Mouse (Mus musculus) midbrain, embryonic 13.5 days (tissue): ENCODE data around the gene Edc4. TPM values are rescaled to one million over a fixed set of nuclear protein-coding genes. Genes with fewer than 3 reads are reported as not detected.

Experiments used
- ATAC-seq: fragments of 200-750 bp; cut with Nextera tagmentation; 2 replicates; pipeline ENCODE4 v1.8.0; 2017; ENCODE audit warnings: mild to moderate bottlenecking, moderate TSS enrichment, moderate library complexity
- H3K27ac ChIP-seq: fragments of 300-500 bp; sonication (generic); 2 replicates; pipeline ENCODE4 v1.5.1; 2015; ENCODE audit warnings: inconsistent platforms, mild to moderate bottlenecking, moderate library complexity
- H3K27me3 ChIP-seq: fragments of 300-500 bp; sonication (generic); 2 replicates; pipeline ENCODE4 v1.6.1; 2015; ENCODE audit warnings: mild to moderate bottlenecking, inconsistent platforms
- H3K36me3 ChIP-seq: fragments of 300-500 bp; sonication (generic); 2 replicates; pipeline ENCODE4 v1.6.1; 2015; ENCODE audit warnings: mild to moderate bottlenecking, inconsistent platforms
- H3K4me1 ChIP-seq: fragments of 300-500 bp; sonication (generic); replicated peaks from 2 replicates; pipeline ENCODE4 v1.6.1; 2015; ENCODE audit warnings: inconsistent platforms
- H3K4me2 ChIP-seq: fragments of 300-500 bp; sonication (generic); replicated peaks from 2 replicates; pipeline ENCODE4 v1.6.1; 2015; ENCODE audit warnings: moderate library complexity, mild to moderate bottlenecking, inconsistent platforms
- H3K4me3 ChIP-seq: fragments of 300-500 bp; sonication (generic); replicated peaks from 2 replicates; pipeline ENCODE4 v1.5.1; 2015; ENCODE audit warnings: mild to moderate bottlenecking, inconsistent platforms
- H3K9ac ChIP-seq: fragments of 300-500 bp; sonication (generic); replicated peaks from 2 replicates; pipeline ENCODE4 v1.6.1; 2015; ENCODE audit warnings: mild to moderate bottlenecking, inconsistent platforms
- H3K9me3 ChIP-seq: fragments of 300-500 bp; sonication (generic); 2 replicates; pipeline ENCODE4 v1.6.1; 2016; ENCODE audit warnings: mild to moderate bottlenecking, inconsistent platforms
- WGBS: fragments of 180-500 bp; shearing (Covaris S2); methylation state at CpG from one replicate; pipeline ENCODE4 v1.1.7; 2015; 5-methylcytosine and 5-hydroxymethylcytosine counted together
- polyA plus RNA-seq: library from polyadenylated mRNA; unstranded; fragments of >200 nt; fragmentation: Nextera tagmentation; extraction: Ambion mirVana; gene quantifications from 2 replicates; pipeline ENCODE4 v1.2.1, GENCODE M21; 2015

Gene Edc4
- polyA plus RNA-seq, 1 experiment from 2014 or later = 56.6 TPM

DNA sequence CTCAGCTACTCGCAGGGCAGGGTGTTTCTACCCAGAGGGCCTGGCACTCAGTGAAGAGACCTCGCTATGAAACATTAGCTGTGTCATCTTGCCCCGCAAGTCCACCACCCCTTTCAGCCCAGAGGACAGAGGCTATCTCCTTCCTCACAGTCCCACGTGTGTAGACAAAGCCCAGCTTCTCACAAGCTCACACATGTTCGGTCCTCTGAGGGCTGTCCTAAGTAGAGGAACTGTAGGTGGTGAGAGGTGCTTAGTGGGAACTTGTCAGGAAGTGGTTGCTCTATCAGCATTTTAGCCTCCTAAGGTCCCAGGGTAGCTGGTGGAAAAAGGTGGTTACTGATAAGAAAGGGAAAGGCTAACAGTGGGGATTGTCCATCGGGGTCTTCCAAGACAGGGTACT lies 54.4 kb downstream of the Edc4 start:
- Histone ChIP-seq H3K27ac (no peak overlapping the region), H3K9ac (no peak overlapping the region), H3K4me1 (peaks cover 25% of the 10 kb centered on the region), H3K4me3 (no peak overlapping the region), H3K27me3 (no peaks in the 10 kb centered on the region), H3K4me2 (no peak overlapping the region), H3K9me3 (no peaks in the 10 kb centered on the region), H3K36me3 (peaks cover 20% of the 10 kb centered on the region)
- no peak for ATAC-seq
- 89% methylated on average over 6 of the region's 6 CpGs for WGBS

DNA sequence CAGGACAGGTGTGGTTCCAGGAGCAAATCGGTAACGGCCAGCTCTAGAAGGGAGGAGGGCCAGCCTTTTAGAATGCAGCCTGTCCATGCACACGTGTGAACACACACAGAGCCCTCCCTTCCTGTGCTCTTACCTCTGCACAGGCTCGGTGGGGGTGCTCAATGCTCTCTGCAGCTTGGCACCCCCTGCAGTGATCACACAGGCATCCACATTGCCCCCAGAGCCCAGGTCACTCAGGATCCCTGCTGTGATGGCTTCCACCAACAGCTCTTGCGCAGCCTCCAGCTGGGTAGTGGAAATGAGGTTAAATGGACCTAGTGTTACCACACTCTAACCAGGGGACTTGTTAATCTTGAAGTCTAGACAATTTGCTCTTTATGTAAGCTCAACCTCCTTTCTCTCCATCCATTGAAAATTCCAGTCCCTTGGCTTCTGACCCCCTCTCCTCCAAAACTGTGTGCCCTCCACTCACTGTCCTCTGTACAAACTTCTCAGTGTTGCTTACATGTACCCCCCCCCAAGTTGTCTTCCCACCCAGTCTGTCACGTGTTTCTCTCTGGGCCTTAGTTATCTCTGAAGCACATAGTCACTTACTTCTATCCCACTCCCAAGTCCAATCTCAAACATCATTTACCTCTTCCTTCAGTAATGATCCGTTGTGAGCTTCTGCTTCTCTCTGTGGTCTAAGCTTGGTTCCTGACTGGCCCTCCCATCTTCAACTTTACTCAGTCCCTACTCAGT lies 55.4 kb downstream of the Edc4 start:
- Histone ChIP-seq H3K4me3 (peak overlapping the region; percentile 65), H3K4me1 (peaks cover 20% of the 10 kb centered on the region), H3K4me2 (peak overlapping the region; percentile 90), H3K27ac (peak overlapping the region; percentile 91; the same call in 1 of the 2 replicates), H3K36me3 (peaks cover 20% of the 10 kb centered on the region), H3K27me3 (no peaks in the 10 kb centered on the region), H3K9ac (peak overlapping the region; percentile 82), H3K9me3 (no peaks in the 10 kb centered on the region)
- WGBS = 32% methylated on average over 7 of the region's 7 CpGs
- no peak for ATAC-seq

DNA sequence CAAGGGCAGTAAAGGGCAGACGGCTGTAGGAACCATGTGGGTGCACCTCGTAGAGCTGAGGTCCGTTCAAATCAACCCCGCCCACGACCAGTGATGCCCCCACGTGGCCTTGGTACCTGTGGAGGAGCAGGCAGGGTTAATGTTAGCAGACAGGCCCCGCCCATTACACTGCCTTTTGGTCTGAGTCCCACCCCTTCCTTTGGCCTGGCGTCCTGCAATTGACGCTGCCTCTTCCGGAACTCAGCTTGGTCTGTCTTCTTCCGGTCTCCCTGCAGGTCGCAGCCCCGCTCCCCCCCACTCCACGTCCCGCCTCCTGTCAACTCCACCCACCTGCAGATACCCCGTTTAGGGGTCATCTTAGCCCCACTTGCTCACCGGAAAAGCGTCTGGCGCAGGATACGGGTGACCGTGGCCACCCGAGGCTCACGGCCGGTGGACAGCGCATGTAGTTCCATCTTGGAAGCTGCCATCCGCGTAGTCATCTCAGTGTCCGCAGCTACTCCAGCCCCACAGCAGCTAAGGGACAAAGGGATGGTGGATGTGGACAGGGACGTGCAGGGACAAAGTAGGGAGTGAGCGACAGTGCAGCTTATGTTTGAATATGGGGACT lies 56.3 kb downstream of the Edc4 start:
- Histone ChIP-seq H3K4me3 (peak overlapping the region; percentile 65), H3K36me3 (peaks cover 10% of the 10 kb centered on the region), H3K4me2 (peak overlapping the region; percentile 90), H3K4me1 (peaks cover 20% of the 10 kb centered on the region), H3K9me3 (no peaks in the 10 kb centered on the region), H3K27me3 (no peaks in the 10 kb centered on the region), H3K27ac (peak overlapping the region; percentile 91), H3K9ac (peak overlapping the region; percentile 82)
- under 1% methylated on average over 29 of the region's 30 CpGs for WGBS
- ATAC-seq = peak; percentile 94

DNA sequence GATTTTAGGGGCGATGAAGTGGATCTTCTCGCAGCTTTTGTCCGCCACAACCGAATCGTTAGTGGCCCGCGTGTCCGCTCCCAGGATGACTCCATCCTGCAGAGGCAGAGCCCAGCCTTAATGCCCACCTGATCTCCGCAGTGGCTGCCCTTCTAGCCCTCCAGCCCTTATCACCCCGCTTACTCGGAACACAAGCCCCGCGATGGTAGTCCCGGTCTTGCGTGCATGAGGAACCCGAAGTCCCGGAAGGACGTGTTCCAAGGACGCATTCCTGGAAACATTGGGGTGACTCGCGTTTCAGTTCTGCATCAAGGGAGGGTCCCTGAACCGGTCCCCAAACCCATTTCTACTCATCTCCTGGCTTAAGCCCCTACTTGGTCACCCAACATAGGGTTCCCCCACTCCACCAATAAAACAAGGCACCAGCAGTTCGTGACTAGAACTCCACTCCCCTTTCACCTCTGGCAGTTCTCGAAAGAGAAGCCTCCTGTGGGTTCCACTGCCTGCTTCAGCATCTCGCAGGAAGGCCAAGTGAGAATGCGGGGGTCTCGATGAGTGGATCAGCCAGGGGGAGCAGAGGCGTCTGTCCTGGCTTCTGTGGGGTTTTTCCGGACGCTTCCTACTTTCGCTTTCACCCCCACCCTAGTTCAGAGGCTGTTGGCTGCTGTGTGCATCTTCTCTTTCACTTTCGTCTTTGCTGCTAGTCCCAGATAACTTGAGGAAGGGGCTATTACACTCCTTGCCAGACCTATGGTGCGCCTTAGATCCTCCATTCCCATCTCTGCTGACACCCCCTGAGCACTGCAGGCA lies 57.0 kb downstream of the Edc4 start:
- H3K4me2 ChIP-seq = peak overlapping the region; percentile 90
- H3K4me1 ChIP-seq = peaks cover 20% of the 10 kb centered on the region
- H3K27ac ChIP-seq = peak overlapping the region; percentile 91
- 3% methylated on average over 33 of the region's 33 CpGs for WGBS
- H3K27me3 ChIP-seq = no peaks in the 10 kb centered on the region
- ATAC-seq = peak; percentile 59
- H3K9ac ChIP-seq = peak overlapping the region; percentile 82
- peak overlapping the region; percentile 65 for H3K4me3 ChIP-seq
- H3K9me3 ChIP-seq = no peaks in the 10 kb centered on the region
- H3K36me3 ChIP-seq = peaks cover 3% of the 10 kb centered on the region; the same call in 1 of the 2 replicates

GRCm38 (mm10) chr8:105938306-105938669 lies 57.6 kb downstream of the Edc4 start, which contains the start of gene Psmb10:
Gene Psmb10, minus strand, starts transcription at chr8:105938444.
- Histone ChIP-seq H3K9me3 (no peaks in the 10 kb centered on the region), H3K27me3 (no peaks in the 10 kb centered on the region), H3K4me3 (peak within 1 kb of the TSS; percentile 65), H3K27ac (peak within 1 kb of the TSS; percentile 91), H3K36me3 (no peaks in the 10 kb centered on the region), H3K4me1 (peaks cover 20% of the 10 kb centered on the region), H3K4me2 (peak within 1 kb of the TSS; percentile 90), H3K9ac (peak within 1 kb of the TSS; percentile 82)
- no peak for ATAC-seq
- 34% methylated on average over 4 of the region's 4 CpGs for WGBS

DNA sequence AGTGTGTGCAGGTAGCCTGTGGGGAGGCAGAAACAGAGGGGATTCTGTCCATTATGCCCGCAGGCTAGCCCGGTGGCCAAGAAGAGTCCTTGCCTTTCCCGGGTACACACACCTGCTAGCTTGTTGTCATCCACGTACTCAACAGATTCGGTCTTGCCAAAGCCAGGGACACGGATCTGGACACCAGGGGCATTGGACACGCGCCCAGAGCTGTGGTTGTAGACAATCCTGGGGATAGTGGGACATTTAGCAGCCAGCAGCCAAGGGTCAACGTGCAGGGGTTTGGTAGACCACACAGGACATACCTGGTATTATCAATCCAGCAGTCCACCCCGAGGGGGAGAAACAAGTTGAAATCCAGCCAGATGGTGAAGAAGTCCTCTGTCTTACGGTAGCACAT lies 61.3 kb downstream of the Edc4 start:
- H3K9ac ChIP-seq = no peak overlapping the region
- no peaks in the 10 kb centered on the region for H3K27me3 ChIP-seq
- ATAC-seq = no peak
- H3K4me2 ChIP-seq = no peak overlapping the region
- no peak overlapping the region for H3K27ac ChIP-seq
- peaks cover 8% of the 10 kb centered on the region for H3K4me1 ChIP-seq
- WGBS = 92% methylated on average over 11 of the region's 11 CpGs
- H3K9me3 ChIP-seq = no peaks in the 10 kb centered on the region
- H3K4me3 ChIP-seq = no peak overlapping the region
- H3K36me3 ChIP-seq = no peaks in the 10 kb centered on the region; the same call in 1 of the 2 replicates

- Histone ChIP-seq H3K27ac (no peak overlapping the region), H3K9ac (no peak overlapping the region), H3K36me3 (no peaks in the 10 kb centered on the region; the same call in 1 of the 2 replicates), H3K4me2 (no peak overlapping the region), H3K9me3 (no peaks in the 10 kb centered on the region), H3K4me3 (no peak overlapping the region), H3K4me1 (peaks cover 8% of the 10 kb centered on the region), H3K27me3 (no peaks in the 10 kb centered on the region)
- no peak for ATAC-seq
- 95% methylated on average over 5 of the region's 5 CpGs for WGBS
Measured at GRCm38 (mm10) chr8:105942542-105942941, 61.9 kb downstream of the Edc4 start.

DNA sequence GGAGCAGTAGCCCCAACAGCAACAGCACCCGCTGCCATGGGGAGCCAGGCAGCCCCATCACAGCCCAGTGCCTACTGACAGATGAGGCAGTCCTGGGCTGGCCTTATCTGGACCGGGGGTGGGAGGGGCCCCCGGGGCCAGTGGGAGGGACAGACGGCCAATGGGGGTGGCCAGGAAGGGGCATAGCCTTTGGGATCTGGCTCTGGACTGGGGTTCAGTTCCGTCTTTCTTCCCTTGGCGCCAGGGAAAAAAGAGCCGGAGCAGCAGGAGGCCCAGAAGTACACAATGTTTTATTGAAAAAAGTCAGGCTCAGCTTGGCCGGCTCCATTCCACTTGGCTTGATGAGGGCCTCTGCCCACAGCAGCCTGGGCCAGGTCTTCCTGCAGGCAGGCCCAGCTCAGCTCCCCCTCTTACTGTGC lies 62.6 kb downstream of the Edc4 start, which contains the start of gene Lcat:
Gene Lcat (minus strand): TSS at position 62 of the 419 bp plus-strand sequence.
- Histone ChIP-seq H3K9ac (no peak within 1 kb of the TSS), H3K4me3 (no peak within 1 kb of the TSS), H3K27ac (no peak within 1 kb of the TSS), H3K27me3 (no peaks in the 10 kb centered on the region), H3K9me3 (no peaks in the 10 kb centered on the region), H3K4me1 (peaks cover 1% of the 10 kb centered on the region), H3K4me2 (no peak within 1 kb of the TSS), H3K36me3 (no peaks in the 10 kb centered on the region; the same call in 1 of the 2 replicates)
- ATAC-seq = no peak
- WGBS = 64% methylated on average over 8 of the region's 8 CpGs

Other genes starting within 250 kb of the Edc4 start
- gene Ctcf, start 244.3 kb upstream of the Edc4 start, polyA plus RNA-seq = 135 and 136 TPM in 2 replicates
- 0.80 and 1.1 TPM in 2 replicates for gene Agrp, start 243.5 kb upstream of the Edc4 start, polyA plus RNA-seq
- 11.0 and 12.5 TPM in 2 replicates for gene Carmil2, start 194.6 kb upstream of the Edc4 start, polyA plus RNA-seq
- 94.7 and 101 TPM in 2 replicates for gene Acd, start 179.8 kb upstream of the Edc4 start, polyA plus RNA-seq
- gene Pard6a, start 179.7 kb upstream of the Edc4 start, polyA plus RNA-seq = 42.5 and 43.6 TPM in 2 replicates
- 0.13 and 0.31 TPM in 2 replicates for gene 4933405L10Rik, start 173.2 kb upstream of the Edc4 start, polyA plus RNA-seq
- 14.4 and 15.9 TPM in 2 replicates for gene Enkd1, start 172.7 kb upstream of the Edc4 start, polyA plus RNA-seq
- 90.0 and 92.7 TPM in 2 replicates for gene Gfod2, start 122.2 kb upstream of the Edc4 start, polyA plus RNA-seq
- gene Ranbp10, start 53.5 kb upstream of the Edc4 start, polyA plus RNA-seq = 13.8 and 15.9 TPM in 2 replicates
- gene Tsnaxip1, start 53.1 kb upstream of the Edc4 start, polyA plus RNA-seq = 0.36 and 0.58 TPM in 2 replicates
- 60.9 and 64.9 TPM in 2 replicates for gene Cenpt, start 27.6 kb upstream of the Edc4 start, polyA plus RNA-seq
- 58.9 and 62.2 TPM in 2 replicates for gene Thap11, start 25.7 kb upstream of the Edc4 start, polyA plus RNA-seq
- 253 and 263 TPM in 2 replicates for gene Nutf2, start 20.3 kb upstream of the Edc4 start, polyA plus RNA-seq
- 0.49 and 0.75 TPM in 2 replicates for gene Nrn1l, start 12.7 kb downstream of the Edc4 start, polyA plus RNA-seq
- 13.5 and 14.7 TPM in 2 replicates for gene Pskh1, start 19.6 kb downstream of the Edc4 start, polyA plus RNA-seq
- gene Ctrl, start 53.0 kb downstream of the Edc4 start, polyA plus RNA-seq = 2.6 and 2.9 TPM in 2 replicates
- 38.7 and 40.3 TPM in 2 replicates for gene Psmb10, start 57.6 kb downstream of the Edc4 start, polyA plus RNA-seq
- gene Lcat, start 62.5 kb downstream of the Edc4 start, polyA plus RNA-seq = 0.30 and 0.54 TPM in 2 replicates
- gene Slc12a4, start 85.2 kb downstream of the Edc4 start, polyA plus RNA-seq = 5.2 and 5.6 TPM in 2 replicates
- gene Dpep3, start 98.5 kb downstream of the Edc4 start, polyA plus RNA-seq = not detected in 2 replicates
- 19.3 and 23.0 TPM in 2 replicates for gene Dus2, start 110.5 kb downstream of the Edc4 start, polyA plus RNA-seq
- gene Dpep2nb, start 125.1 kb downstream of the Edc4 start, polyA plus RNA-seq = not detected in 2 replicates
- 19.1 and 20.6 TPM in 2 replicates for gene Ddx28, start 131.0 kb downstream of the Edc4 start, polyA plus RNA-seq
- 3.9 and 4.4 TPM in 2 replicates for gene Nfatc3, start 178.0 kb downstream of the Edc4 start, polyA plus RNA-seq